Mouse (Mus musculus) lung, postnatal 0 days (tissue): ENCODE data around the gene Ddx27.

Experiments
- CTCF ChIP-seq: IDR thresholded peaks from 2 replicates; pipeline ENCODE4 v1.5.1; 2016; ENCODE audit warnings: antibody characterized with exemption, mild to moderate bottlenecking
- EP300 ChIP-seq: IDR thresholded peaks from 2 replicates; pipeline ENCODE4 v1.6.1; 2016; ENCODE audit warnings: antibody characterized with exemption, mild to moderate bottlenecking, control low read depth

DNA sequence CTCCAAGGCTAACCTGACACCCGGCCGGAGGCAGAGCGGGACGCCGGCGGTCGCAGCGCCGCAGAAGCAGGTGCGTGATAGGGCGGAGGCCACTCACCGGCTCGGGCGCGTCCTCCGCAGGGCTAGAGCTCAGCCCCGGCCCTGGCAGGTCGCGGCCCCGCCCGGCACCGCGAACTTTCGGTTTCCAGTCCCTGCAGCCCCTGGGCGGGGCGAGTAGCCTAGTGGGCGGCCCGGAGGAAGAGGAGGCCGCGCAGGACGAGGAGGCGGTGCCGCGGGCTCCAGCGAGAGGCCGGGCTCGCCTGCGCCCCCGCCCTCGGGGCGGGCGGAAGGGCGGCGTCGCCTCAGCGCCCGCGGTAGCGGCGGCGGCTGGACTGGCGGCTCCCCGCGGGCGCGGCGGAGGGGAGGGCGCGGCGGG, 47.5 kb downstream of the Ddx27 start:
- TF ChIP-seq EP300 (no peak), CTCF (no peak)
